Mouse (Mus musculus) mature B cell (primary cell): ENCODE results near the gene Gm45208.

ENCODE experiments used
- in situ Hi-C: fragments of 300-500 bp; cut with MboI; formaldehyde crosslinking; loops from 2 replicates; pipeline ENCODE4 v1.14.3; 2019

The Gm45208 gene

DNA sequence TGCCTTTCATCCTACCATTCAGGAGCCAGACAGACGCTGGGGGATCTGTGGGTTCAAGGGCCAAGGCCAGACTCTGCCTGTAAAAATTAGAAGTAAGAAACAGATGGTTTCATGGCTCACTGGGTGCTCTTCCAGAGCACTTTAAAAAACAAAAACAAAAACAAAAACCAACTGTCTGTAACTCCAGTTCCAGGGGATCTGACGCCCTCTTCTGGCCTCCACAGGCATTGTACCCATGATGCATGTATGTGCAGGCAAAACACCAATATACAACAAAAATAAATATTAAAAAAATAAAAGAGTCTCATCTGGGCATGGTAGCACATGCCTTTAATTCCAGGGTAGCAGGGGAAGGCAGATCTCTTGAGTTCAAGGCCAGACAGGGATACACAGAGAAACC, 50.7 kb downstream of the Gm45208 start:
- in situ Hi-C loops = no loop called here

DNA sequence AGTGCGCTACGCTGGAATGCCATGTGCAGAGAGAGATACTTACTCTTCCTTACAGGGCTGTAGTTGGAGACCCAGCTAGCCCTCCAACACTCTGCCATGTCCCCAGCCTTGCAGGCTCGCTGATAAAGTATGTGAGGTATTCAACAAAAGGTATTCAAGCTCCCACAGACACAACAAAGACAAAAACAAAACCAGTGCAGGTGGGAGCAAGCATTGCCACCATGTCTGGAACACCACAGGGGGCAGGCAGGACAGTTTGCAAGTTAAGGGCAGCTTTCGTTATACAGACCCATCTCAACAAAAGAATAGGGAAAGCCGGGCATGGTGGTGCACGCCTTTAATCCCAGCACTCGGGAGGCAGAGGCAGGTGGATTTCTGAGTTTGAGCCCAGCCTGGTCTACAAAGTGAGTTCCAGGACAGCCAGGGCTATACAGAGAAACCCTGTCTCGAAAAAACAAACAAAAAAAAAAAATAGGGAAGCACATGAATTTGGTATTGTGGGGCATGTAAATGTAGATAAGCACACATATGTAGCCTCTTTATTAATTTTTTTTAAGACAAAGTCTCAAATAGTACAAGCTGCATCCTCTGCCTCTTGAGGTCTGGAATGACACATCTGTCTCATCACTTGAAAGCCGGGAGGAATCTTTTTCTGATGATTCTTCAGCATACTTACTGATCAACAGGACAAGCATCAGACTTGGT, 53.6 kb downstream of the Gm45208 start:
- in situ Hi-C loops = no loop called here

DNA sequence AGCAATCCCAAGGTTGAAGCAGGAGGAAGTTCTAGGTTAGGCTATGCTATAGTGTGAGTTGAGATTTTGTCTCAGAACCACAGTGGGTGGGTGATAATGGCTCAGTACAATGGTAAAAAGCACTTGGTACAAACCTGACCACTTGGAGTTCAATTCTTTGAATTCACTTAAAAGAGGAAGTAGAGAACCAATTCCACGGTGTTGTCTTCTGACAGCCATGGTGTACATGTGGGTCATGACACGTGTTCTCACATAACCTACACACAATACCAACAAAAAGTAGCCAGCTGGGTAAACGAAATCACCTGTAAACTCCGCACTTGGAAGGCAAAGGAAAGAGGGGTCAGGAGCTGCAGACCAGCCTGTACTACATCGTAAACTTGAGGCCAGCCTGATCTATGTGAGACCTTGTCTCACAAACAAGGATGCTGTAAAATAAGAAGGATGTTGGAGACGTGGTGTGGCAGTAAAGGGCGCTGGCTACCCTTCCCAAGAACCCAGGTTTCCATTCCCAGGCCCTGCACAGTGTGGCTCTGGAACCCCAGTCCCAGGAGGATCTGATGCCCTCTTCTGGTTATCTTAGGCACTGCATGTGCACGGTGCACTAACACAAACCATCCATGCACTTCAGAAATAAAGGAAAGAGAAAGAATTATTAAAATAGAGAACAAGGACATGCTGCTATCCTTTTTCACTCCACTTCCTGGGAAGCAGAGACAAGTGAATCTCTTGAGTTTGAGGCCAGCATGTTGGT, 54.5 kb downstream of the Gm45208 start:
- in situ Hi-C loops = no loop called here

DNA sequence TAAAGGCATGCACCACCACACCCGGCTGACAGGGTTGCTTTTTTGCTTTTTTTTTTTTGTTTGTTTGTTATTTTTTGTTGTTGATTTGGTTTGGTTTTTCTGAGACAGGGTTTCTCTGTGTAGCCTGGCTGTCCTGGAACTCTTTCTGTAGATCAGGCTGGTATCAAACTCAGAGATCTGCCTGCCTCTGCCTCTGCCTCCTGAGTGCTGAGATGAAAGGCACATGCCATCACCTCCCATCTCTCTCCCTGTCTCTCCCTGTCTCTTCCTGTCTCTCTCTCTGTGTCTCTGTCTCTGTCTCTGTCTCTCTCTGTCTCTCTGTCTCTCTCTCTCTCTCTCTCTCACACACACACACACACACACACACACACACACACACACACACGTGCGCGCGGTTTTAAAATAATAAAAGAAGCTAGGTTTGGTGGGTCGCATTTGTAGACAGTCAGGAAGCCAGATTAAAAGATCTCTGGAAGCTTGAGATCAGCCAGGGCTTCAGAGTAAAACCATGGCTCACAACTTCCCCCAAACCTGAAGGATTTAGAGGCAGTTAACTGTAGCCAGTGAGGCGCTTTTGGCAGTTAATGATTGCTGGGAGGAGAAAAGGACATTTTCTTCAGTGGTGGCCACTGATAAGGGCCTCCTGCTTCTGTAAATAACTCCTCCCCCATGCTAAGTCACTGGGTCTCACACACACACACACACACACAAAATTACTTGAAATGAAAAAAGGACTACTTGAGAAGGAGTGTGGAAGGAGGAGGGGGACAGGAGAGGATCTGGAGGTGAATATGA, 56.6 kb downstream of the Gm45208 start:
- in situ Hi-C loops = no loop called here

DNA sequence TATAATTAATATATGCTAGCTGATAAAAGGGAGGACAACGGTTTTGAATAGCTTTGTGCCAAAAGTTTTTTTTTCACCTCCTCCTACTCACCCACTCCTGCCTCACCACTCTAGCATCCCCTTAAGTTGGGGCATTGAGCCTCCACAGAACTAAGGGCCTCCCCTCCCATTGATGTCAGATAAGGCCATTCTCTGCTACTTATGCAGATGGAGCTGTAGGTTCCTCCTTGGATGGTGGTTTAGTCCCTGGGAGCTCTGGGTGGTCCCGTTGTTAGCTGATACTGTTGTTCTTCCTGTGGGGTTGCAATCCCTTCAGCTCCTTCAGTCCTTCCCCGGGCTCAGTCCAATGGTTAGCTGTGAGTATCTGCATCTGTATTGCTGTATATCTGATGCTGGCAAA, 57.2 kb downstream of the Gm45208 start:
- in situ Hi-C loops = no loop called here
